Mouse (Mus musculus) E14TG2a.4 (cell line): ENCODE measurements at regions not wholly inside any gene's neighbourhood (a gene's known extent, or its start where the extent isn't known, plus 50 kb on each side); places are given as distances from the start of the nearest gene placed in this dataset.
"Not testable (repeated sequence)": the region's sequence is repeated elsewhere in the genome, so short reads cannot be mapped to it uniquely, and the experiment has no call there.

Experiments
- CTCF ChIP-seq: conservative IDR thresholded peaks from 2 replicates; pipeline ENCODE4 v1.5.1; 2014; ENCODE audit warnings: low read length
- NANOG ChIP-seq: IDR thresholded peaks from 2 replicates; pipeline ENCODE4 v1.6.1; 2014; ENCODE audit warnings: borderline replicate concordance, low read length, mixed read lengths
- POU5F1 ChIP-seq: IDR thresholded peaks from 2 replicates; pipeline ENCODE4 v1.6.1; 2014; ENCODE audit warnings: low read length, borderline replicate concordance

GRCm38 (mm10) chr1:7778045-7778565, 2970.4 kb downstream of the Gm37988 start:
- TF ChIP-seq CTCF, POU5F1, NANOG: not testable (repeated sequence)
